Mouse (Mus musculus): ENCODE measurements at regions not wholly inside any gene's neighbourhood (a gene's known extent, or its start where the extent isn't known, plus 50 kb on each side); places are given as distances from the start of the nearest gene placed in this dataset.
A peak's percentile ranks its signal among the peaks of the same experiment; 100 is the strongest.

DNA sequence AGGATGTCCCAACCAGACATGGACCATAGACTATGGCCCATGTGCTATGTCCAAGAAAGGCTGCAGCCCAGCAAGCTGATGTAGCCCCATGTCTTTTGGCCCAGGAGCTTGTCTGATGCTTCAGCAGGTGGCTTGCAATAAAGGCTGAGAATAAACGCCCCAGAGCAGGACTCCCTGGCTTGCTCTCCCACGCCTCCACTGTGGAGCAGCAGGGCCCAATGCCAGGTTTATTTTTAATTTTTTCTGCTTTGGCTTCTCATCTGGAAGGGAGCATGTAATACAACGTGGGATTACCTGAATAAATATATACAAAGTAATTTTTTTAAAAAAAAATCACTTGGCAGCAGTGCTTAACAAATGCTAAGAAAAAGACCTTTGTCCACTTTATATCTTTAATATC is 125.7 kb downstream of the Ccdc71l start:
- no peaks in the 10 kb centered on the region for H3K27me3 ChIP-seq (replicated peaks)
- ATAC-seq (ENCODE audit: low FRiP score) = no peak
- 73% methylated on average over 3 of the region's 3 CpGs for WGBS
- H3K4me1 ChIP-seq = no peaks in the 10 kb centered on the region
- no peak overlapping the region for H3K4me3 ChIP-seq (replicated peaks)
- no peak overlapping the region for H3K4me2 ChIP-seq
- no peaks in the 10 kb centered on the region for H3K9me3 ChIP-seq (replicated peaks)
- H3K9ac ChIP-seq (replicated peaks) = no peak overlapping the region
- no peaks in the 10 kb centered on the region for H3K36me3 ChIP-seq
- H3K27ac ChIP-seq (replicated peaks) = no peak overlapping the region

DNA sequence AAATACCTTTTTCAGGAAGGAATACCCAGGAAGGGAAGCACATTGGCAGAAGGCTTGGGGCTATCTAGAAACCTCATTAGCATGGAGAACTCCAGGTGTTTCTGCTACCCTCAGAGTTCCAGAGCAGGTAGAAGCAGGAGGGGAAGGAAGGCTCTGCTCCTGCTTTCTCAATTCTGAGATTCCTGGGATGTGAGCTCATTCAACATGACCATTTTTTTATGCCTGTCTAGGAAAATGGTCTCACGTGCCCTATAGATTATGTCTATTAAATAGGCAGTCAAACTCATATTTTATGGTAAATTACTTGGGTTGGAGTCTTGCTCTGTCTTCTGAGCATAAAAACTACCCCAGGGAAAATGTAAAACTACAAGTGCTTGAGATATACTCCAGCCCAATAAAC is 130.2 kb downstream of the Ccdc71l start:
- no peaks in the 10 kb centered on the region for H3K27me3 ChIP-seq (replicated peaks)
- no peaks in the 10 kb centered on the region for H3K9me3 ChIP-seq (replicated peaks)
- no peak overlapping the region for H3K4me2 ChIP-seq
- H3K27ac ChIP-seq (replicated peaks) = no peak overlapping the region
- H3K4me3 ChIP-seq (replicated peaks) = no peak overlapping the region
- 81% methylated on average over 1 of the region's 1 CpGs for WGBS
- H3K9ac ChIP-seq (replicated peaks) = no peak overlapping the region
- H3K36me3 ChIP-seq = no peaks in the 10 kb centered on the region
- ATAC-seq (ENCODE audit: low FRiP score) = no peak
- no peaks in the 10 kb centered on the region for H3K4me1 ChIP-seq

GRCm38 (mm10) chr12:32525586-32525985 is 147.1 kb downstream of the Ccdc71l start:
- H3K4me2 ChIP-seq = no peak overlapping the region
- H3K4me1 ChIP-seq = no peaks in the 10 kb centered on the region
- no peak overlapping the region for H3K4me3 ChIP-seq (replicated peaks)
- no peak for ATAC-seq (ENCODE audit: low FRiP score)
- no peaks in the 10 kb centered on the region for H3K36me3 ChIP-seq
- no peak overlapping the region for H3K9ac ChIP-seq (replicated peaks)
- no peak overlapping the region for H3K27ac ChIP-seq (replicated peaks)
- 83% methylated on average over 1 of the region's 1 CpGs for WGBS
- H3K9me3 ChIP-seq (replicated peaks) = no peaks in the 10 kb centered on the region
- H3K27me3 ChIP-seq (replicated peaks) = no peaks in the 10 kb centered on the region

DNA sequence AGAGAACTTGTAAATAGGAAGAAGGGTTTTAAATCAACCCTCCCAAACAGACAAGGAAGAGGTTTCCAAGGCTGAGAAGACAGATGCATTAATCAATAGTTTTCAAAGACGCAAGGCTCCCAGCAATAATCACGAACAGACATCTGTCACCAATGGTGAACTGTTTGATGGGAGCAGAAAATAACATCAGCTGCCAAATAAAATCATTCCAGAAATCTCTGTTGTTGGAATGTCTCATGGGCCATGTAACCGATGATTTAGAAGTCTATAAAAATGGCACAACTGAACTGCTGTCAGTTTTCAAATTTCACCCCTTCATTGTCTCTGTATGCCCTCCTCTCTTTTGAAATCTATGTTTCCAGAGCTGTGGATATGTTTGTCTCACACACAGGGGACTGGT is 152.7 kb downstream of the Ccdc71l start:
- no peak overlapping the region for H3K9ac ChIP-seq (replicated peaks)
- ATAC-seq (ENCODE audit: low FRiP score) = no peak
- H3K27me3 ChIP-seq (replicated peaks) = no peaks in the 10 kb centered on the region
- no peaks in the 10 kb centered on the region for H3K36me3 ChIP-seq
- no peak overlapping the region for H3K4me2 ChIP-seq
- 74% methylated on average over 3 of the region's 3 CpGs for WGBS
- no peak overlapping the region for H3K27ac ChIP-seq (replicated peaks)
- no peaks in the 10 kb centered on the region for H3K4me1 ChIP-seq
- H3K4me3 ChIP-seq (replicated peaks) = no peak overlapping the region
- H3K9me3 ChIP-seq (replicated peaks) = no peaks in the 10 kb centered on the region

GRCm38 (mm10) chr12:32533641-32534040 is 155.1 kb downstream of the Ccdc71l start:
- Histone ChIP-seq H3K36me3 (no peaks in the 10 kb centered on the region), H3K9ac (replicated peaks) (no peak overlapping the region), H3K27me3 (replicated peaks) (no peaks in the 10 kb centered on the region), H3K27ac (replicated peaks) (no peak overlapping the region), H3K4me1 (no peaks in the 10 kb centered on the region), H3K9me3 (replicated peaks) (no peaks in the 10 kb centered on the region), H3K4me2 (no peak overlapping the region), H3K4me3 (replicated peaks) (no peak overlapping the region)
- ATAC-seq (ENCODE audit: low FRiP score) = no peak

DNA sequence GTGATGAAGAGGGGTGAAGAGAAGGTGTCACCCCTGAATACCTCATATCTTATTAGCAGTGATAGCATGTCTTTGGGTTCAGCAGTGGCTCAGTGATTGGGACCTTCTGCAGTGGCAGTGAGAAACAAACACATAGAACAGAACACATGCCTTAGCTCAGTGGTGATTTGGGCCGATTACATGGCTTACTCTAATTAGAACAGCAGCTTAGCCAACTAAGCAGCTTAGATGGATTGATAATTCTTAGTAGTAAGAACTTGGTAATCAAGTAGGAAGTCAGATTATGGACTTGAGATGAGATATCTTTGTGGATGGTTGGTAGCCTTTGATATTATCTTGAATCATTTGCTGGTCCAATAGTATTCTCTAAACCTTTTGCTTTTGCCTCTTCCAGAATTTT is 167.0 kb downstream of the Ccdc71l start:
- no peak overlapping the region for H3K9ac ChIP-seq (replicated peaks)
- ATAC-seq (ENCODE audit: low FRiP score) = no peak
- H3K4me1 ChIP-seq = no peaks in the 10 kb centered on the region
- H3K27ac ChIP-seq (replicated peaks) = no peak overlapping the region
- 75% methylated on average over 1 of the region's 1 CpGs for WGBS
- no peaks in the 10 kb centered on the region for H3K36me3 ChIP-seq
- H3K4me3 ChIP-seq (replicated peaks) = no peak overlapping the region
- no peaks in the 10 kb centered on the region for H3K27me3 ChIP-seq (replicated peaks)
- H3K4me2 ChIP-seq = no peak overlapping the region
- H3K9me3 ChIP-seq (replicated peaks) = 0 out of 2 replicates have a peak, but pooled peaks cover 4% of the 10 kb centered on the region

DNA sequence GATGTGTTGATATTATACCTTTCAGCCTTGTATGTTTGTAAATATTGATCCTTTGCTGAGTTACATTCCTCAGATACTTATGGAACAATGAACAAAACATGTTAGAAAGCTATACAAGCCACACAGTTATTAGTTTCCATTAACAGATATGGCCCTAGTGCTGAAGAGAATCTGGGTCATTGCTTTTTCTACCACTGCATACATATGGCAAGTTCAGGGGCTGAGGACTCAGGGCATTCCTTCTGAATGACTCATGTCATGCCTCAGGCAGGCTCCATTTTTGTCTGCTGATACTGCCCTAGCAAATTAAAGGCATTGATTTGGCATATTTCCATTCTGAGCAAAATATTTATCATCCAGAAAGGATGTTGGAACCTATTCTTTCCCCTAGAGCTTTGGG is 167.9 kb downstream of the Ccdc71l start:
- no peak overlapping the region for H3K9ac ChIP-seq (replicated peaks)
- ATAC-seq (ENCODE audit: low FRiP score) = no peak
- H3K27ac ChIP-seq (replicated peaks) = no peak overlapping the region
- no peak overlapping the region for H3K4me3 ChIP-seq (replicated peaks)
- 0 out of 2 replicates have a peak, but pooled peaks cover 4% of the 10 kb centered on the region for H3K9me3 ChIP-seq (replicated peaks)
- no peaks in the 10 kb centered on the region for H3K36me3 ChIP-seq
- H3K4me1 ChIP-seq = no peaks in the 10 kb centered on the region
- H3K4me2 ChIP-seq = no peak overlapping the region
- H3K27me3 ChIP-seq (replicated peaks) = no peaks in the 10 kb centered on the region

DNA sequence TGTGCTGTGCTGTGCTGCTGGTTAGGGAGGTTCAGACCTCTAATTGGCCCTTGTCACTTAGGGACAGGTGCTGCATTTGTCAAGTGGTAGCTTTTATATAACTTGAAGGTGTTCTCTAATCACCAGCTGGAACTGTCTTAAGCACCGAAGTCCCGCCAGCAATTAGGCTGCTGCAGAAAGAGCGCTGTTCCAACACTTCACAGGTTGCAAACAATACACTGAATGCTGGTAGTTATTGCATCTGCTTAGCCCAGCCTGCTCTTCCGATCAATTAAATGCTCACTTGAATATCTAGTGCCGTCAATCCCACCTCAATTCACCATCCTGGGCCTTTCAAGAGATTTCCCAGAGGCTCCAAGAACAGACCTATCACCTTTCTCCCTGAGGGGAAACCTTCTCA is 175.3 kb downstream of the Ccdc71l start:
- H3K4me2 ChIP-seq = no peak overlapping the region
- H3K4me1 ChIP-seq = no peaks in the 10 kb centered on the region
- 0 out of 2 replicates have a peak, but pooled peaks cover 2% of the 10 kb centered on the region for H3K9me3 ChIP-seq (replicated peaks)
- no peaks in the 10 kb centered on the region for H3K36me3 ChIP-seq
- no peak overlapping the region for H3K27ac ChIP-seq (replicated peaks)
- H3K27me3 ChIP-seq (replicated peaks) = no peaks in the 10 kb centered on the region
- ATAC-seq (ENCODE audit: low FRiP score) = no peak
- H3K9ac ChIP-seq (replicated peaks) = no peak overlapping the region
- no peak overlapping the region for H3K4me3 ChIP-seq (replicated peaks)
- WGBS = 70% methylated on average over 5 of the region's 5 CpGs

- no peaks in the 10 kb centered on the region for H3K9me3 ChIP-seq (replicated peaks)
- ATAC-seq (ENCODE audit: low FRiP score) = no peak
- H3K27me3 ChIP-seq (replicated peaks) = no peaks in the 10 kb centered on the region
- WGBS = 84% methylated on average over 3 of the region's 3 CpGs
- H3K27ac ChIP-seq (replicated peaks) = no peak overlapping the region
- H3K4me3 ChIP-seq (replicated peaks) = no peak overlapping the region
- H3K4me1 ChIP-seq = no peaks in the 10 kb centered on the region
- no peaks in the 10 kb centered on the region for H3K36me3 ChIP-seq
- no peak overlapping the region for H3K4me2 ChIP-seq
- H3K9ac ChIP-seq (replicated peaks) = no peak overlapping the region
These were observed 189.3 kb downstream of the Ccdc71l start for GRCm38 (mm10) chr12:32567777-32568176.

DNA sequence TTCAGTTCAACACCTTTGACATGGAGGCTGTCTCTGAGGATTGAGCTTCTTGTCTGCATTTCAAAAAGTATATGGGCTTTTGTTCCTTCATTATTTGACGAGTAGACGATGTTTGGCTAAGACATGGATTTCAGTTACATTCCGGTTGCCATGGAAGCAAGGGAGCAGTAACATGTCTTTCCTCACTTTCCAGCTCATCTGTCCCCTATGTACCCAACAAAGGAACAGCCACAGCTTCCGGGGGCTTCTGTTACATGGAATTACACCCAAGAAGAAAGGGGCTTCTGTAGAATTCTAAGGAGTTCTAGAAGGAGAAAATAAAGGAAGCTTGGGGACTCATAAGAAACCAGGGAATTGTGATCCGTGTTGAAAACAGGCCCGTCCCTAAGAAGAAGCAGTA is 202.8 kb downstream of the Ccdc71l start:
- Histone ChIP-seq H3K27me3 (replicated peaks) (no peaks in the 10 kb centered on the region), H3K27ac (replicated peaks) (no peak overlapping the region), H3K9me3 (replicated peaks) (no peaks in the 10 kb centered on the region), H3K4me3 (replicated peaks) (no peak overlapping the region), H3K9ac (replicated peaks) (no peak overlapping the region), H3K4me2 (no peak overlapping the region), H3K4me1 (no peaks in the 10 kb centered on the region), H3K36me3 (no peaks in the 10 kb centered on the region)
- ATAC-seq (ENCODE audit: low FRiP score) = no peak
- WGBS = 70% methylated on average over 6 of the region's 6 CpGs

DNA sequence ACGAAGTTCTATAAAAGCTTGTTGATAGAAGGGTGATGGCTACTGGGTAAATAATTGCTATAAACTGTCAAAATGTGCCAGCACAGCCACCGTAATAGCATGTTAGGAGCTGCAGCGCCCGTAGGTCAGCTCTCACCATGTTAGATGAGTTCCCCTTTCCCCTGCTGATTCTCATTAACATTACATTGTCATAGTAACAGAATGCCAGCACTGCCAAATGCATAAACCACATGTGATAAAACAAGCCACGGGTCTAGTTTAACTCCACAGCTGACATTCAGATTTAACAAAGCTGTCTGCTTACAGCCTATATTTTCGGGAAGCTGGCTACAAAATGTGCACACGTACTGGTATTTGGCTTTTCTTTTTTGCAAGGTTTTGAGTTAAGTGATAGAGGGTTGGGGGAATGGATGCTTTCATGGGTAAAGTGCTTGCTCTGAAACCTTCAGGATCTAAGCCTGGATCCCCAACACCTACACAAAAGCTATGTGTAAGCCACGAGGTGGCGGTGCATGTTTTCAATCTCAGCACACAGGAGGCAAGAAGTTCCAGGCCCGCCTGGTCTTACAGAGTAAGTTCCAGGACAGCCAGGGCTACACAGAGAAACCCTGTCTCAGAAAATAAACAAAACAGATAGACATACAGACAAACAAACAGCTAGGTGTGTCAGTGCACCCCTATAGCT is 217.1 kb upstream of the Nampt start:
- H3K27me3 ChIP-seq (replicated peaks) = no peaks in the 10 kb centered on the region
- no peaks in the 10 kb centered on the region for H3K36me3 ChIP-seq
- H3K9me3 ChIP-seq (replicated peaks) = no peaks in the 10 kb centered on the region
- no peak overlapping the region for H3K4me3 ChIP-seq (replicated peaks)
- WGBS = 68% methylated on average over 10 of the region's 10 CpGs
- ATAC-seq (ENCODE audit: low FRiP score) = peak; percentile 70; the same call in 1 of the 2 replicates
- H3K4me2 ChIP-seq = no peak overlapping the region
- H3K9ac ChIP-seq (replicated peaks) = no peak overlapping the region
- no peaks in the 10 kb centered on the region for H3K4me1 ChIP-seq
- no peak overlapping the region for H3K27ac ChIP-seq (replicated peaks)

DNA sequence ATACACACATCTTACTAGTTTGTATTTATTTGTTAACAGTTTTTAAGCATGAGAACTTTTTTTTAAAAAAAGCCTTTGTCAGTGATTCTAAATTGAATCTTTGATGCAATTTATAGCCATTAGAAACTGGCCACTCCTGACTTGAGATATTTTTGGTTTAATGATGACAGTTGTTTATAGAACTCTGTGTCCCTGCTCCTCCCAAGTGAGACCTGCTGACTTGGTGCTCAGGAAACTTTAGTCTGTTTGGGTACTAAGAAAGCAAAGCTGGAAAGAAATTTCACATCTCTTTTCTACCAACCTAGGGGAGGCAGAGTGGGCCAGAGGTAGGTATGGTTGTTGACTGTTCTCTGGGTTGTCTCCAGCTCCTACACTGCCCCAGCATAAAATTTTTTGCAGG is 214.0 kb upstream of the Nampt start:
- Histone ChIP-seq H3K36me3 (no peaks in the 10 kb centered on the region), H3K4me3 (replicated peaks) (no peak overlapping the region), H3K9me3 (replicated peaks) (no peaks in the 10 kb centered on the region), H3K27ac (replicated peaks) (no peak overlapping the region), H3K27me3 (replicated peaks) (no peaks in the 10 kb centered on the region), H3K4me1 (no peaks in the 10 kb centered on the region), H3K9ac (replicated peaks) (no peak overlapping the region), H3K4me2 (no peak overlapping the region)
- ATAC-seq (ENCODE audit: low FRiP score) = no peak

DNA sequence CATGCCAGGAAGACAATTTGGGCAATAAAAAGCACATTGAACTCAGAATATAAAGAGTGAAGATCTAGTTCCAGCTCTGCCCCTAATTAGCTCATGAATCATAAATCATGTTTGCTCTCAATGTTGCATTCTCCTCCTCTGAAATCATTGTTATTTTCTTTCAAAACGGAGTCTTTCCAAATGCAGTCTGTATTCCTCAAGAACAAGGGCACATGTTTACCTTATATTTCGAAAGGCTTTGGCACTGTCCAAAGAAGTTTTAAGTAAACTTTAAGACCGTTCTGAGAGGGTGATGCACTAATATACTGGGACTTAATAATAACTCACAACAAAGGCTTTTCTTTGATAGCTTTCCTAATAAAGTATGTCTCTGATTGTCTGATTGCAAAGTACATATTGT is 204.3 kb upstream of the Nampt start:
- no peaks in the 10 kb centered on the region for H3K9me3 ChIP-seq (replicated peaks)
- no peak overlapping the region for H3K4me3 ChIP-seq (replicated peaks)
- H3K27ac ChIP-seq (replicated peaks) = no peak overlapping the region
- H3K9ac ChIP-seq (replicated peaks) = no peak overlapping the region
- no peaks in the 10 kb centered on the region for H3K4me1 ChIP-seq
- no peak for ATAC-seq (ENCODE audit: low FRiP score)
- H3K4me2 ChIP-seq = no peak overlapping the region
- WGBS = 81% methylated on average over 3 of the region's 3 CpGs
- no peaks in the 10 kb centered on the region for H3K36me3 ChIP-seq
- H3K27me3 ChIP-seq (replicated peaks) = no peaks in the 10 kb centered on the region

Data from neural tube, embryonic 15.5 days (tissue).